8 mouse cellular contexts compared by ENCODE assay signal in the genomic region with DNA sequence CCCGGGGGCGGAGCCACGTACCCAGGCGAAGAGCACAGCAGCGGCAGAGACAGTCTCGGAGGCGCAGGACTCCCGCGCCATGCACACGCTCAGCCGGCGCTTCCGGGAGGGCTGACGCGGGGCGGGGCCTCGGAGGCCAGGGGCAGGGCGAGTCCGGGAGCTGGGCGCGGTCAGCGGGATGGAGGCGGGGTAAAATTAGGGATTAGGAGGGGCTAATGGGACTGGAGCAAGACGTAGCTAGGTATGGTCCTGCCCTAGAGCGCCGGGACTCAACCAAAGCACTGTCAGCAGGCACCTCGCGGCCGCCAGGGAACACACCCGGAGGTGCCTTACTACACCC. TPM values are rescaled to one million over a fixed set of nuclear protein-coding genes. Genes with fewer than 3 reads are reported as not detected.
A peak's percentile ranks its signal among the peaks of the same experiment; 100 is the strongest.
DNase-seq lines count a peak whose midpoint lies in the region; ATAC-seq and TF ChIP-seq lines count a peak whose summit lies in the region.

A gene (minus strand): TSS at position 116 of the 340 bp plus-strand sequence.

- no peaks in the 10 kb centered on the region for H3K9me3 ChIP-seq in CH12.LX (replicated peaks; ENCODE audit: low read length)
- H3K9me3 ChIP-seq in heart, embryonic 13.5 days, result no peaks in the 10 kb centered on the region
- no peaks in the 10 kb centered on the region for H3K9me3 ChIP-seq in liver, embryonic 14.5 days (ENCODE audit: control insufficient read depth, low read length)
- no peaks in the 10 kb centered on the region for H3K9me3 ChIP-seq in neural tube, embryonic 11.5 days (ENCODE audit: control insufficient read depth, low read length)
- H3K9me3 ChIP-seq in stomach, postnatal 0 days (ENCODE audit: control insufficient read depth, low read length), result no peaks in the 10 kb centered on the region

- TF ChIP-seq POLR2A in CH12.LX (IDR thresholded peaks at IDR 0.05; ENCODE audit: low read depth, low read length), result peak; percentile 88; the same call in 1 of the 2 replicates

- DNase-seq in CH12.LX (ENCODE audit: extremely low read depth), result peak; percentile 84
- DNase-seq in fat pad, adult 2 months (ENCODE audit: extremely low read depth, low read depth, low spot score), result peak; percentile 16
- DNase-seq in kidney, postnatal 10 days, result peak; percentile 92
- peak; percentile 67 to 74 (median 72) for DNase-seq in liver, embryonic 14.5 days (ENCODE audit: low read depth in 3 of 3, low spot score in 3 of 3)
- peak; percentile 94 for DNase-seq in neural tube, embryonic 11.5 days (ENCODE audit: low spot score)
- DNase-seq in stomach, postnatal 0 days (ENCODE audit: low spot score), result peak; percentile 91

- H3K9ac ChIP-seq in CH12.LX (ENCODE audit: insufficient read depth, low read depth), result peak within 1 kb of the TSS; percentile 64
- peak within 1 kb of the TSS; percentile 86 for H3K9ac ChIP-seq in heart, embryonic 13.5 days
- H3K9ac ChIP-seq in liver, embryonic 14.5 days (replicated peaks), result peak within 1 kb of the TSS; percentile 69
- H3K9ac ChIP-seq in neural tube, embryonic 11.5 days (ENCODE audit: low read length), result peak within 1 kb of the TSS; percentile 76
- peak within 1 kb of the TSS; percentile 77 for H3K9ac ChIP-seq in stomach, postnatal 0 days (ENCODE audit: low read length)

- ATAC-seq in heart, embryonic 13.5 days (ENCODE audit: extremely low read depth, insufficient number of reproducible peaks, low FRiP score, low TSS enrichment), result peak; percentile 91
- peak; percentile 94 for ATAC-seq in liver, embryonic 14.5 days (ENCODE audit: insufficient read depth)
- ATAC-seq in neural tube, embryonic 11.5 days (ENCODE audit: insufficient read depth, low FRiP score, low TSS enrichment), result peak; percentile 96
- peak; percentile 96 for ATAC-seq in stomach, postnatal 0 days (ENCODE audit: low FRiP score, low TSS enrichment)

- H3K27me3 ChIP-seq in CH12.LX (replicated peaks), result peaks cover 11% of the 10 kb centered on the region
- peaks cover 23% of the 10 kb centered on the region for H3K27me3 ChIP-seq in heart, embryonic 13.5 days (replicated peaks)
- no peaks in the 10 kb centered on the region; the same call in 1 of the 2 replicates for H3K27me3 ChIP-seq in liver, embryonic 14.5 days (ENCODE audit: control insufficient read depth, insufficient read depth, low read length)
- 0 out of 2 replicates have a peak, but pooled peaks cover 4% of the 10 kb centered on the region for H3K27me3 ChIP-seq in neural tube, embryonic 11.5 days (ENCODE audit: control insufficient read depth, insufficient read depth, low read length)
- no peaks in the 10 kb centered on the region for H3K27me3 ChIP-seq in stomach, postnatal 0 days (ENCODE audit: control insufficient read depth, insufficient read depth, low read length)

- dilution Hi-C loops in CH12.LX (cut with MboI; ENCODE audit: extremely low pct_ligation_motif_present, extremely low pct_unique_long_range_greater_than_20kb, low sequenced_read_pairs), result no loop called here

- H3K4me1 ChIP-seq in CH12.LX (ENCODE audit: control insufficient read depth in 1 of 2, insufficient read depth in 2 of 2), result peaks cover 0 to 25% of the 10 kb centered on the region in 2 experiments; a peak in 2 of 4 replicates
- no peaks in the 10 kb centered on the region for H3K4me1 ChIP-seq in brown adipose tissue, adult 24 weeks (ENCODE audit: control insufficient read depth, insufficient read depth, insufficient read length, low read length)
- H3K4me1 ChIP-seq in heart, embryonic 13.5 days, result peaks cover 12% of the 10 kb centered on the region
- peaks cover 0 to 5% of the 10 kb centered on the region in 2 experiments; a peak in 2 of 4 replicates for H3K4me1 ChIP-seq in liver, embryonic 14.5 days (replicated peaks; ENCODE audit: control insufficient read depth in 2 of 2, insufficient read depth in 2 of 2, low read length in 1 of 2)
- H3K4me1 ChIP-seq in neural tube, embryonic 11.5 days (ENCODE audit: control insufficient read depth, insufficient read depth, low read length), result peaks cover 8% of the 10 kb centered on the region
- no peaks in the 10 kb centered on the region for H3K4me1 ChIP-seq in stomach, postnatal 0 days (replicated peaks; ENCODE audit: control insufficient read depth, insufficient read depth)

- H3K79me2 ChIP-seq in CH12.LX (replicated peaks; ENCODE audit: control insufficient read depth, extremely low read depth, insufficient read depth, poor library complexity, severe bottlenecking), result no peaks in the 10 kb centered on the region

- H3K4me2 ChIP-seq in CH12.LX (ENCODE audit: insufficient read depth, low read depth, poor library complexity, severe bottlenecking), result peak within 1 kb of the TSS; percentile 95
- H3K4me2 ChIP-seq in heart, embryonic 13.5 days, result peak within 1 kb of the TSS; percentile 93
- peak within 1 kb of the TSS; percentile 83 for H3K4me2 ChIP-seq in liver, embryonic 14.5 days (ENCODE audit: low read depth)
- peak within 1 kb of the TSS; percentile 88 for H3K4me2 ChIP-seq in neural tube, embryonic 11.5 days (ENCODE audit: low read depth)
- peak within 1 kb of the TSS; percentile 100 for H3K4me2 ChIP-seq in stomach, postnatal 0 days (replicated peaks; ENCODE audit: low read depth)

- peak within 1 kb of the TSS; percentile 79 to 95 (median 86) for H3K4me3 ChIP-seq in CH12.LX (replicated peaks in 1 of 3; ENCODE audit: low read depth in 2 of 3, low read length in 2 of 3, poor library complexity in 1 of 3)
- H3K4me3 ChIP-seq in brown adipose tissue, adult 24 weeks (ENCODE audit: insufficient read depth, low read depth, low read length), result peak within 1 kb of the TSS; percentile 71
- peak within 1 kb of the TSS; percentile 65 for H3K4me3 ChIP-seq in heart, embryonic 13.5 days
- H3K4me3 ChIP-seq in liver, embryonic 14.5 days (ENCODE audit: insufficient read depth in 1 of 2, low read depth in 2 of 2, low read length in 2 of 2), result peak within 1 kb of the TSS; percentile 64 to 70
- peak within 1 kb of the TSS; percentile 64 for H3K4me3 ChIP-seq in neural tube, embryonic 11.5 days (ENCODE audit: low read depth, low read length)
- peak within 1 kb of the TSS; percentile 72 for H3K4me3 ChIP-seq in stomach, postnatal 0 days (ENCODE audit: low read depth, low read length)

- 0% methylated on average over 30 of the region's 30 CpGs for WGBS in heart, embryonic 13.5 days
- WGBS in liver, embryonic 14.5 days (ENCODE audit: insufficient replicate concordance), result 1% methylated on average over 30 of the region's 30 CpGs
- under 1% methylated on average over 30 of the region's 30 CpGs for WGBS in neural tube, embryonic 11.5 days
- under 1% methylated on average over 30 of the region's 30 CpGs for WGBS in stomach, postnatal 0 days

- H3K36me3 ChIP-seq in CH12.LX (replicated peaks in 1 of 2; ENCODE audit: control insufficient read depth in 1 of 2, insufficient read depth in 1 of 2, low read length in 1 of 2), result peaks cover 0 to 22% of the 10 kb centered on the region in 2 experiments
- H3K36me3 ChIP-seq in heart, embryonic 13.5 days, result peaks cover 2% of the 10 kb centered on the region; the same call in 1 of the 2 replicates
- no peaks in the 10 kb centered on the region for H3K36me3 ChIP-seq in liver, embryonic 14.5 days (replicated peaks; ENCODE audit: control insufficient read depth, insufficient read depth, low read depth)
- H3K36me3 ChIP-seq in neural tube, embryonic 11.5 days (ENCODE audit: control insufficient read depth, insufficient read depth, low read length), result no peaks in the 10 kb centered on the region
- no peaks in the 10 kb centered on the region for H3K36me3 ChIP-seq in stomach, postnatal 0 days (ENCODE audit: control insufficient read depth, insufficient read depth, low read length)

- no peak for TF ChIP-seq RAD21 in CH12.LX (IDR thresholded peaks at IDR 0.05; ENCODE audit: low read depth, low read length)

- in situ Hi-C loops in CH12.LX (cut with MboI; ENCODE audit: low pct_ligation_motif_present, low pct_unique_long_range_greater_than_20kb, low sequenced_read_pairs), result no loop called here

- no peak within 1 kb of the TSS for H3K27ac ChIP-seq in CH12.LX (ENCODE audit: insufficient read depth, low read depth)
- no peak within 1 kb of the TSS for H3K27ac ChIP-seq in brown adipose tissue, adult 24 weeks (replicated peaks; ENCODE audit: low read depth, low read length)
- peak within 1 kb of the TSS; percentile 12; the same call in 1 of the 2 replicates for H3K27ac ChIP-seq in heart, embryonic 13.5 days (replicated peaks)
- no peak within 1 kb of the TSS for H3K27ac ChIP-seq in liver, embryonic 14.5 days
- peak within 1 kb of the TSS; percentile 46; the same call in 1 of the 2 replicates for H3K27ac ChIP-seq in neural tube, embryonic 11.5 days (ENCODE audit: low read depth, low read length)
- no peak within 1 kb of the TSS; the same call in 1 of the 2 replicates for H3K27ac ChIP-seq in stomach, postnatal 0 days (replicated peaks)

- no peak for TF ChIP-seq CTCF in CH12.LX (conservative IDR thresholded peaks at IDR 0.05 in 1 of 2, IDR thresholded peaks at IDR 0.05 in 1 of 2; ENCODE audit: low read depth in 2 of 2, low read length in 2 of 2)
- TF ChIP-seq CTCF in liver, embryonic 14.5 days (IDR thresholded peaks at IDR 0.05; ENCODE audit: low read depth), result 0 out of 2 replicates have a peak, but pooled peaks have one; percentile 4
- TF ChIP-seq CTCF in stomach, postnatal 0 days (IDR thresholded peaks at IDR 0.05; ENCODE audit: low read depth), result no peak

- TF ChIP-seq EP300 in CH12.LX (IDR thresholded peaks at IDR 0.05; ENCODE audit: low read length), result no peak
- no peak for TF ChIP-seq EP300 in liver, embryonic 14.5 days (IDR thresholded peaks at IDR 0.05; ENCODE audit: low read depth)
- TF ChIP-seq EP300 in stomach, postnatal 0 days (optimal IDR thresholded peaks at IDR 0.05), result no peak

TF ChIP-seq in CH12.LX, 34 proteins besides CTCF, POLR2A, EP300 and RAD21 (continues in another document):
- TF ChIP-seq NELFE (IDR thresholded peaks at IDR 0.05; ENCODE audit: low read depth, low read length), result peak; percentile 89
- TF ChIP-seq ZMIZ1 (IDR thresholded peaks at IDR 0.05; ENCODE audit: low read depth, low read length), result peak; percentile 73
- peak; percentile 93 for TF ChIP-seq ELF1 (IDR thresholded peaks at IDR 0.05; ENCODE audit: low read depth, low read length)
- no peak for TF ChIP-seq PAX5 (IDR thresholded peaks at IDR 0.05; ENCODE audit: low read length)
- TF ChIP-seq MAFK (IDR thresholded peaks at IDR 0.05; ENCODE audit: insufficient replicate concordance, low read length), result no peak
- TF ChIP-seq SIN3A (IDR thresholded peaks at IDR 0.05; ENCODE audit: low read length), result 0 out of 2 replicates have a peak, but pooled peaks have one; percentile 34

RNA-seq across cellular contexts. Expression of the gene that starts here (rescaled TPM):
- total RNA-seq in CH12.LX (2012; rRNA removed) (13.8 and 14.1 TPM in 2 replicates), CH12.LX (2014; rRNA removed) (13.0 and 16.3 TPM in 2 replicates)
- 17.9 and 18.0 TPM in 2 replicates for polyA plus RNA-seq in CH12.LX (2012; ENCODE audit: insufficient read length, low read depth)
- 3.5 and 5.0 TPM in 2 replicates for polyA plus RNA-seq in brown adipose tissue, adult 24 weeks (2012; ENCODE audit: insufficient read depth, insufficient read length, missing spikeins)
- 11.9 and 12.2 TPM in 2 replicates for polyA plus RNA-seq in heart, embryonic 13.5 days (2015; fragmentation: Nextera tagmentation; extraction: Ambion mirVana)
- 2.2 and 3.3 TPM in 2 replicates for polyA plus RNA-seq in liver, embryonic 14.5 days (2012; rRNA removed)
- polyA plus RNA-seq in liver, embryonic 14.5 days (2014; fragmentation: Nextera tagmentation; extraction: Ambion mirVana), result 5.5 and 5.9 TPM in 2 replicates
- polyA plus RNA-seq in neural tube, embryonic 11.5 days (2014; fragmentation: Nextera tagmentation; extraction: Ambion mirVana), result 13.5 and 16.8 TPM in 2 replicates
- 10.8 and 11.4 TPM in 2 replicates for polyA plus RNA-seq in stomach, postnatal 0 days (2015; fragmentation: Nextera tagmentation; extraction: Ambion mirVana)

Comparison
In these comparisons a context has a peak if more than half of its experiments do, and no peak if none do; other contexts are left out.
1. DNase-seq: peak in every context shown above with its lines; median percentile 94 in neural tube, embryonic 11.5 days; 92 in kidney, postnatal 10 days; 91 in stomach, postnatal 0 days; 84 in CH12.LX; 72 in liver, embryonic 14.5 days; 16 in fat pad, adult 2 months.
2. H3K27ac ChIP-seq: peak in heart, embryonic 13.5 days (single experiment) and neural tube, embryonic 11.5 days (single experiment); none in CH12.LX (single experiment), brown adipose tissue, adult 24 weeks (single experiment), liver, embryonic 14.5 days (single experiment) and stomach, postnatal 0 days (single experiment).
3. Peak in every context shown above with its lines, with median percentiles within 50 percentile points of each other: H3K4me2 ChIP-seq, H3K4me3 ChIP-seq, H3K9ac ChIP-seq and ATAC-seq.